Mouse (Mus musculus) granulocyte monocyte progenitor cell, adult 5-6 weeks (primary cell): Measurements from ENCODE around the gene Cxcl2. TPM values are rescaled to one million over a fixed set of nuclear protein-coding genes. Genes with fewer than 3 reads are reported as not detected.

Source experiments
- total RNA-seq, 2 experiments: library from RNA; stranded (forward) in 1 of 2; stranded (reverse) in 1 of 2; fragments of 200-712, 200-1000 nt in 1 of 2; fragments of >200 nt in 1 of 2; fragmentation: Nextera tagmentation in 1 of 2; gene quantifications; 2 replicates each; pipeline ENCODE4 v1.2.3; 2014 to 2017

The Cxcl2 gene
- total RNA-seq, 2 experiments from 2014 or later, result 26.6 TPM; not detected in 1

Other genes with a start within 250 kb of the Cxcl2 start
- not detected in 2 replicates for gene Cxcl5, start 144.5 kb upstream of the Cxcl2 start, total RNA-seq (2014; fragmentation: Nextera tagmentation)
- gene Cxcl5, start 144.5 kb upstream of the Cxcl2 start, total RNA-seq (2017), result not detected in 2 replicates
- not detected in 2 replicates for gene Ppbp, start 135.4 kb upstream of the Cxcl2 start, total RNA-seq (2014; fragmentation: Nextera tagmentation)
- gene Ppbp, start 135.4 kb upstream of the Cxcl2 start, total RNA-seq (2017), result not detected in 2 replicates
- gene Pf4, start 131.4 kb upstream of the Cxcl2 start, total RNA-seq (2014; fragmentation: Nextera tagmentation), result 5.8 TPM in 1 of 2 replicates, not detected in the other
- 2.4 and 6.6 TPM in 2 replicates for gene Pf4, start 131.4 kb upstream of the Cxcl2 start, total RNA-seq (2017)
- gene Cxcl3, start 117.8 kb upstream of the Cxcl2 start, total RNA-seq (2014; fragmentation: Nextera tagmentation), result not detected in 2 replicates
- gene Cxcl3, start 117.8 kb upstream of the Cxcl2 start, total RNA-seq (2017), result 0.21 TPM in 1 of 2 replicates, not detected in the other
- gene Cxcl15, start 109.3 kb upstream of the Cxcl2 start, total RNA-seq (2014; fragmentation: Nextera tagmentation), result not detected in 2 replicates
- not detected in 2 replicates for gene Cxcl15, start 109.3 kb upstream of the Cxcl2 start, total RNA-seq (2017)
- not detected in 2 replicates for gene Cxcl1, start 12.6 kb upstream of the Cxcl2 start, total RNA-seq (2014; fragmentation: Nextera tagmentation)
- 0.36 and 2.2 TPM in 2 replicates for gene Cxcl1, start 12.6 kb upstream of the Cxcl2 start, total RNA-seq (2017)
- 5.4 and 11.6 TPM in 2 replicates for gene Mthfd2l, start 27.2 kb downstream of the Cxcl2 start, total RNA-seq (2014; fragmentation: Nextera tagmentation)
- 8.9 and 9.1 TPM in 2 replicates for gene Mthfd2l, start 27.2 kb downstream of the Cxcl2 start, total RNA-seq (2017)
- not detected in 2 replicates for gene Epgn, start 123.6 kb downstream of the Cxcl2 start, total RNA-seq (2014; fragmentation: Nextera tagmentation)
- not detected in 2 replicates for gene Epgn, start 123.6 kb downstream of the Cxcl2 start, total RNA-seq (2017)
- not detected in 2 replicates for gene Ereg, start 170.8 kb downstream of the Cxcl2 start, total RNA-seq (2014; fragmentation: Nextera tagmentation)
- not detected in 2 replicates for gene Ereg, start 170.8 kb downstream of the Cxcl2 start, total RNA-seq (2017)
- gene Areg, start 235.7 kb downstream of the Cxcl2 start, total RNA-seq (2014; fragmentation: Nextera tagmentation), result not detected in 2 replicates
- gene Areg, start 235.7 kb downstream of the Cxcl2 start, total RNA-seq (2017), result not detected in 2 replicates